Mouse (Mus musculus): ENCODE results near the gene Cfap46.

Gene Cfap46

DNA sequence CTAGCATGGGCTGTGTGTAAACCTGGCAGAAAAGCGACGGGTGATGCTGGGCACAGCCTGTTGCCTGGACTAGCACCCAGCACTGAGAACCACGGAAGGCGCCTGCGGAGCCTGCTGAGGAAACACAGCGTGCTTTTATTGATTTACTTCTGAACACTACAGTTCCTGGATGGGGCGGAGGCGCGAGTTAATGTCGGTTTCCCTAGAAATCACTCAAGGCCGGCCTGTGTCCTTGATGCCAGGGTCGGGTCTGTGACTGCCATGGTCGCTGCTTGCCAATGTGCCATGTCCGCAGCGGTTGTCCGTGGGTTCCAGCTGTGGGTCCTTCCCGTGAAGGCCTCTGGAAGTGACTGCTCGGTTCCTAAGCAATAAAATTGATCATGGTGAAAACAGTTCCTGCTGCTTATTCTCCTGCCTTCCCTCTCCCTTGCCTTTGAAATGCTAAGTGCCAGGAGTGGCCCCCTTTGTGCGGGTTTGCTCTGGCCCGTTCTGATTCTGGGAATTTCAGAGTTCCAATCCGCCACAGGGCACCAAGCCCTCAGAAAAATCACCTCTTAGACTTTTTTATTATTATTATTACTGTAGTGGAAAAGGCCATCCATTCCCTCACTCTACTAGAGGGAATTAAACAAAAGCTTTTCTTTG is 104.2 kb downstream of the Cfap46 start:
- DNase-seq (ENCODE audit: low spot score) = no peak

DNA sequence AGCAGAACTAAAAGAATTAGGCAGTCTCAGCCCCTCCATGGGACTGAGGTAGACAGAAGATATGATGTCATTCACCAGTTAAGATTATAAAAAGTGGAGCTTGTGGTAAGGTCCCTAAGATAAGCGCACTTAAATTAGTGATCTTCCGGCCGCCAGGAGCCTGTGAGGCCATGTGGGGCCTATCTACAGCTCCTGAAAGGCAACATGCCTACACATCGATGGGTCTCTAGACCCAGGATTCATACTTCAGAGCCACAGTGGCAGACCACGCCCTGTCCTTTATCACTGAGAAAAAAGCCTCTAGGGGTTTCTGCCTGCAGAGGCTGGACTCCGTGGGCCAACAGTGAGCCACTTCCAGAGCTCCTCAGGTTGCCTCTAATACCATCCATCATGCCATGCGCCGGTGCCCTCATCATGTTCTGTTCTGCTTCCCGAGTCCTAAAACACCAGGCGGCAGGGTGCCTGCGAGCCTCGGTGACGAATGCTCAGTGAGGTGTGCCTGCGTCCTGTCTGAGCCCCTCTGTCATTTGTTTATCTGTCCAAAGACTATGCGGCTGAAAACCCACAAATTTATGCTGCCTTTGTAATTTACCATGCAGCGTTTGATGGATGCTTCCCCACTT is 107.4 kb downstream of the Cfap46 start:
- DNase-seq (ENCODE audit: low spot score) = no peak

DNA sequence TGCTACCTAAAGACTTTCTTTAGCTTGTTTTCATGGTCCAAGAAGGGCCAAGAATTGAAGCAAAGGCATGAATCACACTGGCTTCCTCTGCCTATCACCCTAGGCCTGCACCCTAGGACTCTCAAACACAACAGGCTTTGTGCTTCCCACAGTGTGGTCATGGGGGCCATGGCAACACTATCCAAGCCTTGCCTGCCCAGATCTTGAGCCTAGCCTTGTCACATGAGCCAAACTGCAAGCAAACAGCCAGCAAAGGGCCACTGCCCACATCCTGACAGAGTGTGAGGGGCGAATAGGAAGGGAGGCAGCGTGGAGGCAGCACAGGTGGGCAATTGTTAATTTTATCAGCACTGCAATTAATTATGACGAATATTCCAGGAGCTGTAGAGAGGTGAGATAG is 111.0 kb downstream of the Cfap46 start:
- no peak for DNase-seq (ENCODE audit: low spot score)

DNA sequence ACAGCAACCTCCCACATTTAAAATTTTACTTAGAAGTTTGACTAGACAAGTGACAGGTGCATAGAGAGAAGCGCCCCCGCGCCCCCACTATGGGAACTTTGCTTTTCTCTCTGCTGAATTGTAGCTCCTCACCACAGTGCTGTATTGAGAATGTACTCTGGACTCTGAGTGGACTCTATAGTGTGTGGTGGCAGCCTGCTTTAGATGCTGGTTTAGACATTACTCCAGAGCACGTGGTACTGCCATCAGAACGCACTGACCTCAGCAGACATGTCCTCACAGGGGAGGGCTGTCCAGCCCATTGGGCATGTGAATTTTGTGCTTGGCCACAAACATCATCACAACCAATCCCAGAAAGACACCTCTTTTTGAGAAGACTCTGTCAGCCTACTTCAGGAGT is 112.8 kb downstream of the Cfap46 start:
- no peak for DNase-seq (ENCODE audit: low spot score)

DNA sequence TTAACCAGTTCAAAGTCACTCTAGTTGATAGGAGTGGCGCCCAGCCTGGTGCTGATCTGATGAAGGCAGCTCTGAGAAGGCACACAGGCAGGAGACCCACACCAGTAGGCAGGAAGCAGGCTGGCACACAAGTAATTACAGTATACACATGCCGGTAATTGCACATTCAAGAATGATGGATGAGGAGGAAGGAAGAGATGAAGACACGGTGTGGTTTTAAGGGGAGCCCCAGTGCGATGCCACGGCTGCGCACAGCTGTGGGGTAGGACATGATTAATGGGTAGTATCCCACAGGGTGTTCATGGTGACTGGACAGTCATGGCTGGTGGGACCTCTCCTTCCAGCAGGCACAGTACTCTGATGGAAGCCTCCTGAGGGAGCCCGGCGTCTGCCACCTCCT is 117.1 kb downstream of the Cfap46 start:
- no peak for DNase-seq (ENCODE audit: low spot score)

DNA sequence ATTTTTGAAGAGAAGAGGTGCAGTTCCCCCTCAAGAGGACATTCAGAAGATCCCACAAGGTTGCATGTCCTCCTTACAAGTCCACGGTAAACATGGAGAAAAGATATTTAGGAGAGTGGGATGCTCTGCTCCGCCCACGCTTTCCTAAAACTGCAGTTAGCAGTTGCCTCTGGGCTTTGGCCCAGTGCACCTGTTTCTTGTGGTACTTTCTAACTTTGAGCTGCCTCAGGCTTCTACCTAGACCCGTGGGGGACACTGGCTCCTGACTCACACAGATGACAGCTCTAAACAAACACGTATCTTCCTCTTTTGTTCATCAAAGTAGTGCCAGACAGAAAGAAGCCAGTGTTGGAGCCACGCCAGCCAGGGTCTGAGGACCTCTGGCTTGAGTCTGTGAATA is 117.6 kb downstream of the Cfap46 start:
- no peak for DNase-seq (ENCODE audit: low spot score)

DNA sequence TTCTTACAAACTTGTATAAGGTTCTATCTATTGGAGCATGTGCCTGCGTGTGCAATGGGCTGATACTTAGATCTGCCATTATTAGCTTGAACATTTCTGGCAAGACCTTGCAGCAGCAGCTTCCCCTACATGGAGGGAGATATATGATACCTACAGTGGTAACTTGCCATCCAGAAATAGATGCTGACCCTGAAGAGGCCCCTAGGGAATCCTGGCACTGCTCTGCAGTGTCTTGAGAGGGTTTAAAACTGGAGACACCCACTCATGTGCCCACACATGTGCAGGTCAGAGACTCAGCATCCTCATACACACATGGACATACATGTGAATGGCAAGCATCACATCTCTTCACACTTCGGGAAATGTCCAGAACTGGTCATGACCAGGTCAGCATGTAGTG is 119.5 kb downstream of the Cfap46 start:
- no peak for DNase-seq (ENCODE audit: low spot score)

DNA sequence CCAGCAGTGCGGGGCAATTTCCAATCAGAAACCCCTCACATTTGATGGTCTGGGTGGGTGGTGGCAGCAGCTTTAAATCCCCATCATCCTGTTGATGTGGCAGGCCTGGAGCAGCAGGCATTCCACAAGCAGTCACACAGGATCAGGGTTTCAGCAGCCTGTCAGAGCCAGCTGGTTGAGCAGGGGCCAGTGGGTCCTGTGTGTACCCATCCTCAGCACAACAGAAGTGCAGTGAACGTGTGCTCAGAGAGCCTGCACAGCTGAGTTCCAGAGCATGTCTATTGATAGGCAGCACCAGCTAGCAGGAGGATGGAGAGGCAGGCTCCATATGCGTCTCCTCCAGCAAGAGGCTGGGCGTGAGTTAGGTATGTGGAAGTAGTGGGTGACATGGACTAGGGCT is 120.2 kb downstream of the Cfap46 start:
- no peak for DNase-seq (ENCODE audit: low spot score)

DNA sequence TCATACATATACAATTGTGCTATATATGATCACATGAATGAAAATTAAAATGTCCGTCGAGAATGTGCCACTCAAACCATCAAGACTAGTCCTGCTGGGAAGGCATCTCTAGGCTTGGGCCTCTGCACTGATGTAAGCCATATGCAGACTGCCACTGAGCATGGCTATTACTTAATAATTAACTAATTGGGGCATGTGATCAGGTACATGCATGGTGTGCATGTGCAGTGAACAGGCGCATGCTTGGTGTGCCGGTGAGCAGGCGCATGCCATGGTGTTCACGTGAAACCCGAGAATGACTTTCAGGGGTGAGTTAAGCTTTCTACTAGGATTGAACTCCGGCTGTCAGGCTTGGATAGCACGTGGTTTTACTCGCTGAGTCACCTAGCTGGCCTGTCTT is 124.0 kb downstream of the Cfap46 start:
- DNase-seq (ENCODE audit: low spot score) = no peak

DNA sequence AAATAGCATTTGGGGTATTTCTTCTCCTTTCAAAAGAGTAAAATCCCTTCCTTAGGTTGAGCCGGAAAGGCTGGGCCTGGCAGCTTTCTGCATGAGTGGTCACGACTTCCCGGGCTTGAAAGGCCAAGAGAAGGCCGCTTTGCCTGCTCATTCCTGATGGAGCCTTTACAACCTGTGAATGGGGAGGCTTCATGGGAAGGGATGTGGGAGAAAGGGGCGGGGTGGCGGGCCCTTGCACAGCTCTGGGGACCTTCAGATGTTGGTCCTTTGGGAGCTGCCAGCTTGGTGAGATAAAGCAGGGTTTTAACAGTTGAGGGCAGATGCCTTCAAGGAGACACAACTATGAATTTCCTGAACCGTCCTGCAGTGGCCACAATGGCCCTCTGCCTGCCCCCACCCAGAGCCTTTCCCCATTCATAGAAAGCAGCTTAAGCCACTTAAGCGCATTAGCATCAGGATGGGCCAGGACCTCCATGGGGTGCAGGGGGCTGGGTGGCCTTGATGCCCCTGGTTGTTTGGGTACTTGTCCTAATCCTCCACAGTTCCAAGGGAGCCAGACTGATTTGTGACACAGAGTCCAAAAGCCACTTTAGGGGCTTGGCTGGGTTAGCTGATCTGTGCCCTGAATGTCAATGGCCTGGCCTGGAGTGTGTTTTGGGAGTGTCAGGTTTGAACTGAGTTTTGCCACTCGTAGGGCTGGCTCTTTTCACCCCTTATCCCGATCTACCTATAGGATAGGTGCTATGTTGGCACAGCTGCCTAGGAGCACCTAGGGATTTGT is 126.7 kb downstream of the Cfap46 start:
- DNase-seq (ENCODE audit: low spot score) = no peak

DNA sequence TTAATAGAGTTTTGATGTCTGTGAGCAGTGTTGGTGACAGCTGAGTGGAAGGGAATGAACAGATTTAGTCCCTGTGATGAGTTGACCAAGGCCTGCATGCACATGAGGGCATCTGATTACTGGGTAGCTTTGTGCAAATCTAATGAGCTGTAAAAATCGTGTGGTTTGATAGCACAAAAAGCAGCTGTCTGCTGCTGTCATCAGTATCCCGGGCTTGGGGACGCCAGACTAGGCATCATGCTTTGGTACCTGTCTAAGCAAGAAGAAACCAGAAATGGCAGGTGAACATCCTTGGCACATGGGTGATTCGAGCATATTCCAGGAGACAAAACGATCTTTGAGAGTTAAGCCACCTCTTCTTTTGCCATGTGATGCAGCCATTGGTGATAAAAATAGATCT is 127.3 kb downstream of the Cfap46 start:
- no peak for DNase-seq (ENCODE audit: low spot score)

DNA sequence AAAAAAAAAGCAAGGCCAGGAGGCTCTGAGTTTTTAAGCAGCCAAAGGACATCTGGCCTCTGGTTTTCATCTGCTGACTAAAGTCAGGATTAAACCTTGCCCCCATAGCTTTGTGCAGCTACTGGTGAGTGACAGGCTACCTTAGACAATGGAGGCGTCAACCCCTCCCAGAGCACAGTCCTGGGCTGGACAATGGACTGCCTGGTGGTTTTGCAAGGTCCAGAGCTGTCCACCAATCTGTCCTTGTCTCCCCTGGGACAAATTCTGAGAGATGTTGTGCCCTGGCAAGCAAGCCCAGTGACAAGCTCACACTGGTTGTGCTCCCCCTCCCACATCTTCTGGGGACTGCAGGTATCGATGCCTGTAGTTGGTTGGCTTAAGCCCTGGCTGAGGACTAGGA is 132.1 kb downstream of the Cfap46 start:
- no peak for DNase-seq (ENCODE audit: low spot score)

Data from testis, postnatal 10 days (tissue).